Mouse (Mus musculus) intestine, embryonic 15.5 days (tissue): ENCODE measurements around the gene Plekhm1. TPM values are rescaled to one million over a fixed set of nuclear protein-coding genes. Genes with fewer than 3 reads are reported as not detected.

ENCODE experiments used
- ATAC-seq: fragments of 200-750 bp; cut with Nextera tagmentation; 2 replicates; pipeline ENCODE4 v1.8.0; 2017; ENCODE audit warnings: moderate TSS enrichment, moderate library complexity
- H3K27ac ChIP-seq: fragments of 300-500 bp; sonication (generic); 2 replicates; pipeline ENCODE4 v1.5.1; 2015; ENCODE audit warnings: mild to moderate bottlenecking, inconsistent platforms
- H3K27me3 ChIP-seq: fragments of 300-500 bp; sonication (generic); replicated peaks from 2 replicates; pipeline ENCODE4 v1.6.1; 2015; ENCODE audit warnings: inconsistent platforms
- H3K36me3 ChIP-seq: fragments of 300-500 bp; sonication (generic); 2 replicates; pipeline ENCODE4 v1.6.1; 2015; ENCODE audit warnings: inconsistent platforms
- H3K4me1 ChIP-seq: fragments of 300-500 bp; sonication (generic); replicated peaks from 2 replicates; pipeline ENCODE4 v1.6.1; 2015; ENCODE audit warnings: inconsistent platforms
- H3K4me2 ChIP-seq: fragments of 300-500 bp; sonication (generic); replicated peaks from 2 replicates; pipeline ENCODE4 v1.6.1; 2015; ENCODE audit warnings: mild to moderate bottlenecking, inconsistent platforms
- H3K4me3 ChIP-seq: fragments of 300-500 bp; sonication (generic); replicated peaks from 2 replicates; pipeline ENCODE4 v1.5.1; 2015; ENCODE audit warnings: inconsistent platforms
- H3K9ac ChIP-seq: fragments of 300-500 bp; sonication (generic); 2 replicates; pipeline ENCODE4 v1.6.1; 2015; ENCODE audit warnings: inconsistent platforms
- H3K9me3 ChIP-seq: fragments of 300-500 bp; sonication (generic); 2 replicates; pipeline ENCODE4 v1.6.1; 2016; ENCODE audit warnings: inconsistent platforms
- WGBS: fragments of 180-500 bp; shearing (Covaris S2); methylation state at CpG from one replicate; pipeline ENCODE4 v1.1.7; 2015; 5-methylcytosine and 5-hydroxymethylcytosine counted together
- polyA plus RNA-seq: library from polyadenylated mRNA; unstranded; fragments of >200 nt; fragmentation: Nextera tagmentation; extraction: Ambion mirVana; gene quantifications from 2 replicates; pipeline ENCODE4 v1.2.1, GENCODE M21; 2015

Gene Plekhm1
- polyA plus RNA-seq, 1 experiment from 2014 or later, result 5.6 TPM

DNA sequence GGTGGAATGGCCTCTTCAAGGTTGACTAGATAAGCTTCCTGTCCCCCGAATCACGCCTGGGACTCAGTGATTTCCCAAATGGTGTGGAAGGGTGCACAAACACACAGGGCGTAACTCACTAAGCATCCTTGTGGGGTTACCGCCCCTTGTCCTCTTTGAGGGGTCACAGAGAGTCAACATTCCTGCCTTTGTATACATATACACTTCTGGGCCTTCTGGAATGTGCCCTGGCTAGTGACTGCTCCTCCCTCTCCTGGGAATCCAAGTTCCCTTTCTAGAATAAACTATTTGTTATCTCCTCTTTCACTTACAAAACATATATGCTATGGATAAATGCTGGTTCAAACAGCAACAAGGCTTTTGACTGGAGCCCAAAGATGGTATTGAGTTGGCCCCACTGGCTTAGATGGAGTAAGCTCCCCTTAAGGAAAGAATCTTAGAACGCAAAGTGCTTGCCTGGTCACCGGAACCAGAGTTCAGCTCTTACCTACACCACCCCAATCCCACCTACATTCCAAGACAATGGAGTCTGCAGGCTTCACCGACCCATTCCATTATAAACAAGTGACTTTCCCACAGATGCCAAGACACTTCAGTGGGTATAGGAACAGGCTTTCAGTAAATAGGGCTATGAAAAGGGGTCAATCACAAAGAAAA, 24.5 kb downstream of the Plekhm1 start:
- ATAC-seq, result no peak
- Histone ChIP-seq H3K9ac (no peak overlapping the region), H3K4me3 (no peak overlapping the region), H3K4me2 (no peak overlapping the region), H3K9me3 (no peaks in the 10 kb centered on the region), H3K27me3 (no peaks in the 10 kb centered on the region), H3K27ac (no peak overlapping the region), H3K4me1 (0 out of 2 replicates have a peak, but pooled peaks cover 7% of the 10 kb centered on the region), H3K36me3 (peaks cover 4% of the 10 kb centered on the region; the same call in 1 of the 2 replicates)
- WGBS, result 44% methylated on average over 7 of the region's 7 CpGs

DNA sequence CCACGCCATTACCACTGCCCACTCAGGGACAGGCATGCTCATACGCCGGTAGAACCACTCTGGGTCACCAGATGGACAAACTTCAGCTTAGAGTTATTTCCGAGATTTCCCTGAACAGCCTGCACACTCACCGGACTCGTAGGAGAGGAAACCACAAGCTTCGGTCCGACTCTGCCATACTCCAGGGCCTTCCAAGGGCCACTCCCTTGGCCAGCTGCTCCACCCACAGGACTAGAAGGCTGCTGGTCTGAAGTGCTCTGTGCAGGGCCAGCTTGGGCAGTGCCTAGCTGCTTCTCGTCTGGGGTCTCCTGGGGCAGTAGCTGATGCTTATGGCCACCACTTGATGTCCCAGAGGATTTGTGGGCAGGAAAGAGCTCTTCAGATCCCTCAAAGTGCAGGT, 25.7 kb downstream of the Plekhm1 start:
- H3K27me3 ChIP-seq, result no peaks in the 10 kb centered on the region
- peaks cover 4% of the 10 kb centered on the region; the same call in 1 of the 2 replicates for H3K36me3 ChIP-seq
- peaks cover 13% of the 10 kb centered on the region; the same call in 1 of the 2 replicates for H3K4me1 ChIP-seq
- no peaks in the 10 kb centered on the region for H3K9me3 ChIP-seq
- no peak for ATAC-seq
- no peak overlapping the region for H3K4me3 ChIP-seq
- H3K9ac ChIP-seq, result no peak overlapping the region
- H3K27ac ChIP-seq, result no peak overlapping the region
- H3K4me2 ChIP-seq, result no peak overlapping the region
- 77% methylated on average over 9 of the region's 9 CpGs for WGBS

DNA sequence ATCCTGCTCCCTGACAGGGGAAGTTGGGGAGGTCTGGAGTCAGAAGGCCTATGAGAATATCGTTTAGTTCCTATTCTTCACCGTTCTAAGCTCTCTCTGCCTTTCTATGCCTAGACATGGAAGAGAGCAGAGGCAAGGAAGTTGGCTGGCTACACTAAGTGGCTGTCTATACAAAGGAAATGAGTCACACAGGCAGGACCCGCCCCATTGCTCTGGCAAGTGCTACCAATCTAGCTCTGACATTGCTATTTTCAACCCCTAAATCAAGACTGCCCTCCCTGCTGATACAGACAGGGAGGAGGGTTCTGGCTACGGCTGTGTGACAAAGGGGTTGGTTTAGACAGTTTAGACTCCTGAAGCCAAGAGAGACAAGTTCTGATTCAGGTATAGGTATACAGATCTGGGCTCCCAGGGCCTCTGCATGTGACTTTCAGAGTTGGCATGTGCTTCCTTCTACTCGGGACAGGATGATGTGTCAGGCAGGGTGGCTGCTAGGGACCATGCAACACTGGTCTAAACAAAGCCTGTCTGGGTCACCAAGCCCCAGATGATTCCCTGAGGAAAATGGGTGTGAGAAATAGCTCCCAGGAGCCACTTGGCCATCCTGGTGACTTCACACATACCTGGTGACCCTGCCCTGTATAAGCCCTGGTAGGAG, 30.4 kb downstream of the Plekhm1 start:
- Histone ChIP-seq H3K36me3 (peaks cover 6% of the 10 kb centered on the region; the same call in 1 of the 2 replicates), H3K27me3 (no peaks in the 10 kb centered on the region), H3K4me1 (peaks cover 8% of the 10 kb centered on the region; the same call in 1 of the 2 replicates), H3K4me2 (no peak overlapping the region), H3K9ac (no peak overlapping the region), H3K27ac (peak overlapping the region; percentile 14; the same call in 1 of the 2 replicates), H3K4me3 (no peak overlapping the region), H3K9me3 (no peaks in the 10 kb centered on the region)
- ATAC-seq, result peak; percentile 71
- 47% methylated on average over 5 of the region's 5 CpGs for WGBS

DNA sequence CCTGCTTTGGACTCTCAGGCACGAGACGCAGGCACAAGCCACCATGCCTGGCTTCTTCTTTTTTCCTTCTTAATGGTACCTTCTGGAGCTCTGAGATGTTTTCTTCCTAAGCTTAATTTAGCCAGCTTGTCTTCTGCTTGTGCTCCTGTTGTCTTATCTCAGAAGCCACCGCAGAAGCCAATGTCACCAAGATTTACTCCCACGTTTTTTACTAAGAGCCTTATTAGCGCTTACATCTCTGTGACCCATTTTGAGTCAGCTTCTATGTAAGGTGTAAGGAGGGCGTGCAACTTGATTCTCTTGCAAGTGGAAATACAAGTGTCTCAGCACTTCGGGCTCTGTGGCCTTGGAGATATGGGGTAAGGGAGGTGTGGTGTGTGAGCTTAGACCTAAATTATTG, 31.0 kb downstream of the Plekhm1 start:
- H3K9ac ChIP-seq, result no peak overlapping the region
- H3K36me3 ChIP-seq, result peaks cover 8% of the 10 kb centered on the region; the same call in 1 of the 2 replicates
- H3K27ac ChIP-seq, result peak overlapping the region; percentile 14; the same call in 1 of the 2 replicates
- no peak overlapping the region for H3K4me3 ChIP-seq
- H3K9me3 ChIP-seq, result no peaks in the 10 kb centered on the region
- WGBS, result 87% methylated on average over 7 of the region's 7 CpGs
- no peak overlapping the region for H3K4me2 ChIP-seq
- peaks cover 8% of the 10 kb centered on the region; the same call in 1 of the 2 replicates for H3K4me1 ChIP-seq
- ATAC-seq, result no peak
- no peaks in the 10 kb centered on the region for H3K27me3 ChIP-seq

DNA sequence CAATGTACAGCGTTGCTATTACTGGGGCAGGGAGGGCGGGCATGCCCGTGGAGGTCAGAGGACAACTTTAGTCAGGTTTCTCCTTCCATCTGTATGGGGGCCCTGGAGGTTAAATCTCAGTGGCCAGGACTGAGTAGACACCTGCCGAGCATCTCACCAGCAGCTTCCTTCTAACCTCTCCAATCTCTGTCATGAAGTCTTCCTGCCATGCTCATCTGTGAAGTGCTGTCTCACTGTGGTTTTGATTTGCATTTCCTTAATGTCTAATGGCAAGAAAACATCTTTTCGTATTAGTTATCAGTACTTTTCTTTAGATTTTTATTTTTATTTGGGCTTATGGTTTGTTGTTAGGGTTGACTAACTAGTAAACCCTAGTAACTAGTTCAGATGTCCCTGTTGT, 32.0 kb downstream of the Plekhm1 start:
- WGBS, result 82% methylated on average over 5 of the region's 5 CpGs
- Histone ChIP-seq H3K27ac (no peak overlapping the region), H3K27me3 (no peaks in the 10 kb centered on the region), H3K4me3 (no peak overlapping the region), H3K4me1 (peaks cover 8% of the 10 kb centered on the region; the same call in 1 of the 2 replicates), H3K9ac (no peak overlapping the region), H3K36me3 (peaks cover 8% of the 10 kb centered on the region; the same call in 1 of the 2 replicates), H3K4me2 (no peak overlapping the region), H3K9me3 (no peaks in the 10 kb centered on the region)
- no peak for ATAC-seq

DNA sequence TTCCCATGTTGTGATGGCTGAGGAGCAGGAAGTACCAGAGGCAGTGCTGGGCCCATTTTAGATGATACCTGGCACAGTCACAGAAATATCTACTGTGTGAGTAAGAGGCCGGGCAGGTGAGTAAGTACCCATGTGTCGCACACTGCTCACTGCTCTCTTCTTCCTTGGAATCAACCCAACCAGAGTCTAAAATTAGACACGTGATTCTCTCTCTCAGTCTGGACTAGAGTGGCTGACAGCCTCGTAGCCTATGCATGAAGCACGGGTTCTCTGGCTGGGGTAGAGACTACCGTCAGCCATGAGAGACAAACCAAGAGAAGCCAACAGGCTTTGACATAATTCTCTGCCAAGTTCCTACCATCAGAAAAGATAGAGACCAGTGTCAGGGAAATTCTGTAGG, 34.1 kb downstream of the Plekhm1 start:
- Histone ChIP-seq H3K36me3 (peaks cover 8% of the 10 kb centered on the region; the same call in 1 of the 2 replicates), H3K27me3 (no peaks in the 10 kb centered on the region), H3K4me2 (no peak overlapping the region), H3K9me3 (no peaks in the 10 kb centered on the region), H3K9ac (no peak overlapping the region), H3K4me1 (peaks cover 8% of the 10 kb centered on the region; the same call in 1 of the 2 replicates), H3K27ac (no peak overlapping the region), H3K4me3 (no peak overlapping the region)
- 88% methylated on average over 6 of the region's 6 CpGs for WGBS
- ATAC-seq, result no peak

DNA sequence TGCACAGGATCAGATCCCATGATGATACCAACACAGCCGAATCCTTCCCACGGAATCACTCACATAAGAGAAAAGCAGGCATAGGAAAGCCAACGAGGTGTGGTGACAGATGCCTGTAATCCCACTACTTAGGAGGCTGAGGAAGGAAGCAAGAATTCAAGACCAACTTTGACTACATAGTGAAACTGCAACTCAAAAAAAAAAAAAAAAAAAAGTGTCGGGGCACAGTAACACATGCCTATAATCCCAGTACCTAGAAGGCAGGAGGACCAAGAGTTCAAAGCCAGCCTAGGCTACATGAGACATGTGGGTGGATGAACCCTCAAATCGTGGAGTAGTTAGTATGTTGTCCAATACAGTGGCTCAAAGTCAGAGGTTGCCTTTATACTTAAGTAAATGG, 36.7 kb downstream of the Plekhm1 start:
- Histone ChIP-seq H3K4me3 (no peak overlapping the region), H3K27me3 (no peaks in the 10 kb centered on the region), H3K9me3 (no peaks in the 10 kb centered on the region), H3K4me1 (no peaks in the 10 kb centered on the region), H3K4me2 (no peak overlapping the region), H3K9ac (no peak overlapping the region), H3K36me3 (peaks cover 8% of the 10 kb centered on the region; the same call in 1 of the 2 replicates), H3K27ac (no peak overlapping the region)
- ATAC-seq, result no peak
- WGBS, result 82% methylated on average over 5 of the region's 5 CpGs

DNA sequence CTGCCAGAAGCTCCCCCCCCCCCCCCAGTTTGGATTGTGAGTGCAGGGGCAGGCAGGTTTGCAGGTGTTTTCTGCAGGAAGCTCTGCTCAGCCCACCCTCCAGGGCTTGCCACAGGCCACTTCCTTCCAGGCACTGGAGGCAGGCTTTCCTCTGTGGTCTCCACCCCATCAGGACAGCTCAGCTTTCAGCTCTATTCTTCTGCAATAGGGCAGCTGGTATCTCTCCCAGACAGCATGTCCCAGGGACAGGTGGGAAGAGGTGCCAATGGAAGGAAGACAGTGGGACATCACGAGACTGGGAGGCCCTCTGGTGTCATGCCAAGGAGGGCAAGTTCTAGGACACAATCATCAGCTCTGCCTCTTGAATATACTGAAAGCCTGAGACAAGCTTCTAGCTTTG, 37.2 kb downstream of the Plekhm1 start:
- Histone ChIP-seq H3K4me1 (no peaks in the 10 kb centered on the region), H3K36me3 (peaks cover 8% of the 10 kb centered on the region; the same call in 1 of the 2 replicates), H3K27me3 (no peaks in the 10 kb centered on the region), H3K9ac (no peak overlapping the region), H3K4me3 (no peak overlapping the region), H3K4me2 (no peak overlapping the region), H3K27ac (no peak overlapping the region), H3K9me3 (no peaks in the 10 kb centered on the region)
- no peak for ATAC-seq
- WGBS, result 82% methylated on average over 1 of the region's 1 CpGs

DNA sequence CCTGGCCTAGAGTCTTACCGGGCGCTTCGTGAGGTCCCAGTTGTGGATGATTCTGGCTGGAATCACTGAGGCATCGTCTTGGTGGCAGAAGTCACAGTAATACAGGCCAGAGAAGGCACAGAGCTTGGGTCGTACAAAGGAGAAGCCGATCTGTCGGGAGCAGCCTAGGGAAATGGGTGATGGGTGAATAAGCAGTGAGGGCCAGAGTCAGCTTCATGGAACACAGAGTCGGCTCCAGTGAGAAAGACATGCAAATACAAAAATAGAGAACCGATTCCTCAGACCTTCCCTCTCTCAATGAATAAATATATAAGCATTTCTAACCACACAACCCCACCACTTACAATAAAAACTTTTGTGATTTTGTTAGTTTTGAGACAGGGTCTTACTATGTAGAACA, 38.6 kb downstream of the Plekhm1 start:
- Histone ChIP-seq H3K4me1 (no peaks in the 10 kb centered on the region), H3K27me3 (no peaks in the 10 kb centered on the region), H3K9ac (no peak overlapping the region), H3K9me3 (no peaks in the 10 kb centered on the region), H3K4me3 (no peak overlapping the region), H3K27ac (no peak overlapping the region), H3K4me2 (no peak overlapping the region), H3K36me3 (peaks cover 8% of the 10 kb centered on the region; the same call in 1 of the 2 replicates)
- ATAC-seq, result no peak
- WGBS, result 94% methylated on average over 9 of the region's 9 CpGs

DNA sequence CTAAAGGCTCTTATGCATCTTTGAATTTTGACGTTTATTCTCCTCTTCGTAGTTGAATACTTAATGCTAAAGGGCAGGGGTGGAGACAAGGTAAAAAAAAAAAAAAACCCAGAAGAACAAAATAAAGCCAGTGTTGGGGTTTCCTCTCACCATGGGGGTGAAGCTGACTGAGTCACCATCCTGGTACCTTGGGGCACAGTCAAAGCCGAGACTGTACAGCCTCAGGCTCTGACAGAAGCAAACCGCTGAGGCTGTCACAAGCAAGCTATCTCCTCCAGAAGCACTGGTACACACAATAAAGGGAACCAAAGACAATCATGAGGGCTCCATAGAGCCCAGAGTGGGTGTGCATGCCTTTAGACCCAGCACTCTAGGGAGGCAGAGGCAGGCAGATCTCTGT, 39.9 kb downstream of the Plekhm1 start:
- no peaks in the 10 kb centered on the region for H3K9me3 ChIP-seq
- H3K9ac ChIP-seq, result no peak overlapping the region
- no peaks in the 10 kb centered on the region for H3K27me3 ChIP-seq
- H3K4me3 ChIP-seq, result no peak overlapping the region
- no peak overlapping the region for H3K27ac ChIP-seq
- no peaks in the 10 kb centered on the region for H3K4me1 ChIP-seq
- ATAC-seq, result no peak
- H3K36me3 ChIP-seq, result peaks cover 8% of the 10 kb centered on the region; the same call in 1 of the 2 replicates
- H3K4me2 ChIP-seq, result no peak overlapping the region
- WGBS, result 89% methylated on average over 4 of the region's 4 CpGs

DNA sequence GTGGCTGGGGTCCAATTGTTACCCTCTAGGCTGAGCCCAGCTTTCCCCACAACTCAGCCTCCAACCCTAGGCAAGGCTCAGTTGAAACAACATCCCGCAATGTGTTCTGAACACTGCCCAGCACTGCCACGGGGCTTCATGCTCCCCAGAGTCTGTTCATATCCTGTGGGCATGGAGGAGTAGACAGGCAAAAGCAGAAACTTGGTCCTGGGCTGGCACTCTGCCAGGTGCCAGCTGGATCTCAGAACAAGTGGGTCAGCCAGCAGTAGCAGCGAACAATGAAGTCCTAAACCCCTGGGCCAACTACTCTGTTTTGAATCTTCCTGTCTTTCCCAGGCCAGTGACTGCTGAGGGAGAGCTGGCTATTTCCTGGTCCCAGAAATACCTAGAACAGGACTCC, 40.4 kb downstream of the Plekhm1 start:
- H3K27me3 ChIP-seq, result no peaks in the 10 kb centered on the region
- H3K9me3 ChIP-seq, result no peaks in the 10 kb centered on the region
- 73% methylated on average over 3 of the region's 3 CpGs for WGBS
- no peaks in the 10 kb centered on the region for H3K4me1 ChIP-seq
- H3K9ac ChIP-seq, result no peak overlapping the region
- H3K4me2 ChIP-seq, result no peak overlapping the region
- no peak overlapping the region for H3K4me3 ChIP-seq
- peaks cover 5% of the 10 kb centered on the region; the same call in 1 of the 2 replicates for H3K36me3 ChIP-seq
- no peak overlapping the region; the same call in 1 of the 2 replicates for H3K27ac ChIP-seq
- no peak for ATAC-seq

DNA sequence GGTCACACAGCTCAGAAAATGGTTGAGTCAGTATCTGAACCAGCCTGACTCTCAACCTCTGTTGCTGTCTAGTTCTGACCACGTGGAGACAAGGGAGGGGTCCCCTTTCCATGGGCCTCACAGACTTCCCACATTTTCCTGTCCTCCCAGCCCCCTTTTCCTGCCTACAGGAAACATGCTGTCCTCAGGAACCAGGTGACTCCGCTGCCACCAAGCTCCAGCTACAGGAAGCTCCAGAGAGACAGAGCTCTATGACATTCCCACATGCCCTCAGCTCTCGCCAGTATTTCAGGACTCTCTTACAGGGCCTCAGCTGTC, 41.3 kb downstream of the Plekhm1 start:
- Histone ChIP-seq H3K4me3 (no peak overlapping the region), H3K27me3 (no peaks in the 10 kb centered on the region), H3K4me1 (no peaks in the 10 kb centered on the region), H3K9ac (no peak overlapping the region), H3K36me3 (no peaks in the 10 kb centered on the region), H3K9me3 (no peaks in the 10 kb centered on the region), H3K4me2 (no peak overlapping the region), H3K27ac (no peak overlapping the region)
- WGBS, result 67% methylated on average over 3 of the region's 3 CpGs
- ATAC-seq, result peak; percentile 42
